Mouse (Mus musculus): ENCODE measurements around the gene Ppp2r5b. TPM values are rescaled to one million over a fixed set of nuclear protein-coding genes. Genes with fewer than 3 reads are reported as not detected.

Gene Ppp2r5b
- polyA plus RNA-seq, 1 experiment from 2014 or later, result 84.8 TPM

MicroRNAs encoded within 50 kb of the gene (microRNA counts, 519-probe panel; counts per million panel counts)
- microRNA mmu-miR-192, result 110 counts per million, percentile 56 among the panel's probes with 10 or more counts

Small RNAs within 50 kb of the gene (microRNA-seq; reads per million reads assigned to microRNA genes)
- gene Mir192 (95.9 reads per million, percentile 52 among the genes with 10 or more reads in this experiment), gene Mir194-2 (69.7 reads per million, percentile 50 among the genes with 10 or more reads in this experiment)

Other genes with a start within 250 kb of the Ppp2r5b start
- gene Slc22a20, start 249.7 kb downstream of the Ppp2r5b start, polyA plus RNA-seq (2015; fragmentation: Nextera tagmentation; extraction: Ambion mirVana), result not detected in 2 replicates
- gene Capn1, start 220.0 kb downstream of the Ppp2r5b start, polyA plus RNA-seq (2015; fragmentation: Nextera tagmentation; extraction: Ambion mirVana), result 1.9 and 2.3 TPM in 2 replicates
- gene Syvn1, start 189.3 kb downstream of the Ppp2r5b start, polyA plus RNA-seq (2015; fragmentation: Nextera tagmentation; extraction: Ambion mirVana), result 27.8 and 33.8 TPM in 2 replicates
- 73.7 and 74.7 TPM in 2 replicates for gene Mrpl49, start 178.1 kb downstream of the Ppp2r5b start, polyA plus RNA-seq (2015; fragmentation: Nextera tagmentation; extraction: Ambion mirVana)
- gene Fau, start 178.0 kb downstream of the Ppp2r5b start, polyA plus RNA-seq (2015; fragmentation: Nextera tagmentation; extraction: Ambion mirVana), result 632 and 647 TPM in 2 replicates
- gene Znhit2, start 174.7 kb downstream of the Ppp2r5b start, polyA plus RNA-seq (2015; fragmentation: Nextera tagmentation; extraction: Ambion mirVana), result 27.4 and 33.1 TPM in 2 replicates
- gene Tm7sf2, start 167.5 kb downstream of the Ppp2r5b start, polyA plus RNA-seq (2015; fragmentation: Nextera tagmentation; extraction: Ambion mirVana), result 44.1 and 45.9 TPM in 2 replicates
- 90.8 and 91.4 TPM in 2 replicates for gene Vps51, start 158.6 kb downstream of the Ppp2r5b start, polyA plus RNA-seq (2015; fragmentation: Nextera tagmentation; extraction: Ambion mirVana)
- not detected in 2 replicates for gene Tmem262, start 155.8 kb downstream of the Ppp2r5b start, polyA plus RNA-seq (2015; fragmentation: Nextera tagmentation; extraction: Ambion mirVana)
- gene Gm28374, start 153.6 kb downstream of the Ppp2r5b start, polyA plus RNA-seq (2015; fragmentation: Nextera tagmentation; extraction: Ambion mirVana), result 2.4 TPM in 2 replicates
- gene Zfpl1, start 150.9 kb downstream of the Ppp2r5b start, polyA plus RNA-seq (2015; fragmentation: Nextera tagmentation; extraction: Ambion mirVana), result 83.3 and 84.8 TPM in 2 replicates
- gene Cdca5, start 150.9 kb downstream of the Ppp2r5b start, polyA plus RNA-seq (2015; fragmentation: Nextera tagmentation; extraction: Ambion mirVana), result 19.1 and 19.3 TPM in 2 replicates
- not detected in 2 replicates for gene AC131692.1, start 141.5 kb downstream of the Ppp2r5b start, polyA plus RNA-seq (2015; fragmentation: Nextera tagmentation; extraction: Ambion mirVana)
- gene Naaladl1, start 130.1 kb downstream of the Ppp2r5b start, polyA plus RNA-seq (2015; fragmentation: Nextera tagmentation; extraction: Ambion mirVana), result 0.52 and 0.58 TPM in 2 replicates
- gene Sac3d1, start 117.2 kb downstream of the Ppp2r5b start, polyA plus RNA-seq (2015; fragmentation: Nextera tagmentation; extraction: Ambion mirVana), result 35.1 and 41.8 TPM in 2 replicates
- gene Snx15, start 107.6 kb downstream of the Ppp2r5b start, polyA plus RNA-seq (2015; fragmentation: Nextera tagmentation; extraction: Ambion mirVana), result 42.3 and 44.4 TPM in 2 replicates
- 0.27 TPM in 1 of 2 replicates, not detected in the other for gene Batf2, start 94.9 kb downstream of the Ppp2r5b start, polyA plus RNA-seq (2015; fragmentation: Nextera tagmentation; extraction: Ambion mirVana)
- 115 and 118 TPM in 2 replicates for gene Arl2, start 94.3 kb downstream of the Ppp2r5b start, polyA plus RNA-seq (2015; fragmentation: Nextera tagmentation; extraction: Ambion mirVana)
- gene Majin, start 51.5 kb downstream of the Ppp2r5b start, polyA plus RNA-seq (2015; fragmentation: Nextera tagmentation; extraction: Ambion mirVana), result not detected in 2 replicates
- not detected in 2 replicates for gene Gpha2, start 9.5 kb downstream of the Ppp2r5b start, polyA plus RNA-seq (2015; fragmentation: Nextera tagmentation; extraction: Ambion mirVana)
- 11.4 and 12.4 TPM in 2 replicates for gene Atg2a, start 5.8 kb upstream of the Ppp2r5b start, polyA plus RNA-seq (2015; fragmentation: Nextera tagmentation; extraction: Ambion mirVana)
- 89.7 and 93.8 TPM in 2 replicates for gene Ehd1, start 40.9 kb upstream of the Ppp2r5b start, polyA plus RNA-seq (2015; fragmentation: Nextera tagmentation; extraction: Ambion mirVana)
- 0.39 and 0.46 TPM in 2 replicates for gene Cdc42bpg, start 70.6 kb upstream of the Ppp2r5b start, polyA plus RNA-seq (2015; fragmentation: Nextera tagmentation; extraction: Ambion mirVana)
- 74.4 and 81.1 TPM in 2 replicates for gene Men1, start 99.1 kb upstream of the Ppp2r5b start, polyA plus RNA-seq (2015; fragmentation: Nextera tagmentation; extraction: Ambion mirVana)
- gene Map4k2, start 105.3 kb upstream of the Ppp2r5b start, polyA plus RNA-seq (2015; fragmentation: Nextera tagmentation; extraction: Ambion mirVana), result 13.6 and 17.1 TPM in 2 replicates
- 120 and 128 TPM in 2 replicates for gene Sf1, start 127.8 kb upstream of the Ppp2r5b start, polyA plus RNA-seq (2015; fragmentation: Nextera tagmentation; extraction: Ambion mirVana)
- gene Pygm, start 148.5 kb upstream of the Ppp2r5b start, polyA plus RNA-seq (2015; fragmentation: Nextera tagmentation; extraction: Ambion mirVana), result 1.9 and 2.2 TPM in 2 replicates
- gene Rasgrp2, start 163.5 kb upstream of the Ppp2r5b start, polyA plus RNA-seq (2015; fragmentation: Nextera tagmentation; extraction: Ambion mirVana), result 28.5 and 29.6 TPM in 2 replicates
- 20.7 and 24.3 TPM in 2 replicates for gene Nrxn2, start 182.9 kb upstream of the Ppp2r5b start, polyA plus RNA-seq (2015; fragmentation: Nextera tagmentation; extraction: Ambion mirVana)